Mouse (Mus musculus): ENCODE results near the gene Dab1. TPM values are rescaled to one million over a fixed set of nuclear protein-coding genes. Genes with fewer than 3 reads are reported as not detected.

Gene Dab1
- polyA plus RNA-seq, 1 experiment = not detected

DNA sequence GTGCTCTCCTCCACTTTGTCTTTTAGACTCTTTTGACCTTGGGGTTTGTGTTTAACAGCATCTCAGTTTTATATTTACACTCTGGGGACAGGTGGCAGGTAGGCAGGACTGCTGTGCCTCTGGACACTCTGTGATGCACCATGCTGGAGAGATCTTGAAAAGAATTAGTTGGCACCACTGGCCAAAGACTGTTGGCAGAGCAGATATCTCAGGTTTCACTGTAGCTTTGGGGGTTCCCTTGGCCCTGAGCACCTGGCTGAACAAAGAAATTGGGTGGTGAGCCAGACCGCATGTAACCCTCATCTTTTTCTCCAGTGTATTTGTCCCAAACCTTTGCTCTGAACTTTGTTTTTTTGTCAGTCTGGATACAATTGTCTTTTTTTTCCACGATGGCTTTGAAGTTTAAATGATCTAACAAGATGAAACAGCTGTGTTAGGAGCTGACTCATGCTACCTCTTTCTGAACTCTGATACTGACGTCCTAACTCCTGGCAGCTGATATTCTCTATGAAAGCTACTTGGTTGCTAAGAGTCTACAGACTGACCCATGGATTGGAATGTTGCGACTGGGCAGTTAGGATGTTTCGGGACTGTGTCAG is 960.9 kb downstream of the Dab1 start:
- TF ChIP-seq GATA1 (IDR thresholded peaks at IDR 0.05; ENCODE audit: low read length) = no peak

DNA sequence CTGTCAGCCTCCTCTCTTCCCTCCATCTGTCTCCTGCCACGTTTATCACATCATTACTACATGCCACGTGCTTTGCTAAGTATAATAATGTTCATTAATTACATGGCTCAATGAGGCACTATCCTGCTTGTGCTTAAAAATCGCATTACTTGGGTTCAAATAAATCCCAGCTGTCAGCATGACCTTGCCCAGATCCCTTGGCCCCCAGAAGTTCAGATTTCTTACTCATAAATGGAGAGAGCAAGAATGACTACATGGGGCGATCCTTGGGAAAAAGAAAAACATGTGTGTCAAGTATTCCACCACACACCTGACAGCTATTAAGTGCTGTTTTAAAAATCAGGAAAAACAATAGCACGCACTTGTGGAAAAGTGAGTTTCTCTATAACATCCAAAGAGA is 963.6 kb downstream of the Dab1 start:
- TF ChIP-seq GATA1 (IDR thresholded peaks at IDR 0.05; ENCODE audit: low read length) = no peak

DNA sequence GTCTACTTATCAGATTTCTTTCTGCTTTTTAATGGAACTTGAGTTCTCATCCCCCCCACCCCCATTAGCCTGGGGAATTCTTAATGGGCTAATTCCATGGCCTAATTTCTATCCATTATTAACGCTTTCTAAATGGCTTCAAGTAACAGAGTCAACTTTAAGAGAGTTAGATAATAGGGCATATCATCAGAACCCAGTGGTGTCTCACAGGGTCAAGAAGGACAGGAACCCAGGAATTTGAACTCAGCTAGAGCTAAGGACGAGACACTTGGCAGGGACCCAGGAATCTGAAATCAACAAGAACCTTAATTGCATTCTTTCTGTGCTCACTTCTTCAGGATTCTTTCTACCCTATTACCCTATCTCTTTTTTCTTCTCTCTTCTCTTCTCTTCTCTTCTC is 968.7 kb downstream of the Dab1 start:
- TF ChIP-seq GATA1 (IDR thresholded peaks at IDR 0.05; ENCODE audit: low read length) = no peak

DNA sequence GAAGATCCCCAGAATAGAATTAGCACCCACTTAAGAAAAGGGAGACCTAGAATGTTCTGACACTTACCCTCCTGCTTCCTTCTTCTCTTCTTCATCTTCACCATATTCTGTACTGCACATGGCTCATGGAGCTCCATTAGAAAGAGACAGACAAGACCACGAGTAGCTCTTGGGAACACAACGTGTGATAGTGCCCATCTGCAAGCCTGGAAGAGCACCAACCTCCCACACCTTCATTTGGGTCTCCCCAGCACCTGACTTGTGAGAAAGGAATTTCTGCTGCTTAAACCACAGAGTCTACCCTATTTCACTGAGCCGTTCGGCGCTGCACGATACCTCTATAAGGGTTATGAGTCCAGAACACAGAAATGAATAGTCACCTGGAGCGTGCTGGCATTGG is 977.8 kb downstream of the Dab1 start:
- TF ChIP-seq GATA1 (IDR thresholded peaks at IDR 0.05; ENCODE audit: low read length) = no peak

DNA sequence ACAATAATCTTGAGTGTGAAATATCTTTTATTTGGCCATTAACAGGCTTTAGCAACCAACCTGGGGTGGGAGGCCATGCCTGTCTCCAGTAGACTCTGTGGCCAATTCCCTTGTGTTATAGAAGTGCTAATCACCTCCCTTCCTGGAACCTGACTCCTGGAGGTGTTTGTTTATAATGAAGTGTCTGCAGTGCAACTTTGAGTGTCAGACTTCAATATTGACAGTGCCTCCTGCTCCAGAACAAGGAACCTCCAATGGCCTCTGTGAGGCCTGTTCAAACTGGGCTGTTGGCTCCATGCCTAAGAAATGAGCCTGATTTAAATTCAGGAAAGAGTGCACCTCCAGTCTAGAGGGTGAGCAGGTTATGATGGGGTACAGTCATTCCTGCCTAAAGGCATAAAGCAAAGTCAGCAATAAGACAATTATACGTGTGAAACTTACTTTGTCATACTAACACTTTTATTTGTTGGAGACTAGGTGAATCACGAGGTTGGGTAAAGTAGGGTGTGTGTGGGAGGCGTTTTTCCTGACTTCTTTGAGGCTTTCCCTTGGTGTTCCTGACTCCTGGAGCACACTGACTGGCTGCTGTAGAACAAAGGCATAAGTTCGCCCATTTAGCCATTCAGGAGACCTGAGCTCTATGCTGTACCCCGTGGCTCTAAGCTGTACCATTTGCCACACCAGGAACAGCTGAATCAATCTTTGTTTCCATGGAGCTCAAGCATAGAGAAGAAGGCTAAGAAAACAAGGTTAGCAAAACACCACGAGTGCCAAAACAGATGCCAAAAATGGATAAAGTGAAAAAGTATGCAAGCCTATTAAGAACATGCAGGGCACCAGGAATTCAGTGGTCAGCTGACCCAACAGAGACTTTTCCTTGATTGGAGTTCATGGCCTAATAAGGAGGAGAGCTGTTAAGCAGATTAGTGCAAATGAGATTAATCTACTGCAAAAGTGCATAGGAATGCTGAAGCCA is 978.6 kb downstream of the Dab1 start:
- no peak for TF ChIP-seq GATA1 (IDR thresholded peaks at IDR 0.05; ENCODE audit: low read length)

DNA sequence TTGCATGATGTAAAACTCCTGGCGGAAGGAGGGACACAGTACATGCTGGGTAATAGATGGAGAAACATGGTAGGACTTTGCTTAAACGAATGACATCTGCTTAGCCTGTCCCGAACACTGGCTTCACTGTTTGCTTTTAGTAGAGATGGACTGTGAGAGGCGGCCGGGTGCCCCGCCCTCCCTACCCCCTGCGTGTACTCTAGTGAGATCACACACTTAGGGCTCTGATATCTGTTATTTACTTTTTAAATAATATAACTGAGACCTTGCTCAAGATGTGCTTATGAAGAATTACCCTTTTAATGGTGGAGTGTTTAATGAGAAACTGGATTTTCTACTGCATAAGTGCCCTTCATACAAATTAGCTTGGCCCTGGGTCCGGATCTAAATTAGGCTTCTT is 983.6 kb downstream of the Dab1 start:
- no peak for TF ChIP-seq GATA1 (IDR thresholded peaks at IDR 0.05; ENCODE audit: low read length)

DNA sequence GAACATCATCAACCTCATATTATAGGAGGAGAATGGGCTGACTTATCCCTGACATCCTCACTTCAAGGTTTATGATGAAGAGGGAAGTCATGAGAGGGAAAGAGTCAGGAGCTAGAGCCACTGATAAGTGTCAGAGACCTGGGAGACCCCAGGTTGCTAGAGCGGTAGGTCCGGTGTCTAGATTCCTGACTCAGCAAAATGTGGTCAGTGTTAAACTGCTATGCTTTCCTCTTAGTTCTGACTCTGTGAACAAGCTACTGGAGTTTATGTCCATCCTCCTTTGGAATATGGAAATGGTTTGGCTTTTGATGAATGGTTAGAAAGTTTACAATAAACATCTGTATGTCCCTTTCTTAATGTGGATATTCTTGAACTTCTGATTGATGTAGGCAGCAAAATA is 985.1 kb downstream of the Dab1 start:
- TF ChIP-seq GATA1 (IDR thresholded peaks at IDR 0.05; ENCODE audit: low read length) = no peak

DNA sequence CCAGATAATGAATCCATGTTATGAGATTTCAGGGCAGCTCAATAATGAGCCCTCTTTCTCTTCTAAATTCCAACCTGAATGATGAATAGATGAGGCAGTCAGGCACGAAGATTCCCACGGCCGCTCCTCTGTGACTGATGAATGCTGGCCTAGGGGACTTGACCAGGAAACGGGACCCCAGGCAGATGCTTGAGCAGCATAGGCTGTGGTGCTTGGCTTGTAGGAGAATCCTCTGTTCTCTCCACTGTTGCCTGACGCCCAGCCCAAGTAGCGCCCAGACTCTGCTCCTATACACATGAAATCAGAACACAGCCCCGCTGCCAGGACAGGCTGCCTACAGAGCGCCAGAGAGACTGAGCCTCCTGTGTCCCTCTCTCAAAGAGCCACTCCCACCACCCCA is 987.7 kb downstream of the Dab1 start:
- no peak for TF ChIP-seq GATA1 (IDR thresholded peaks at IDR 0.05; ENCODE audit: low read length)

DNA sequence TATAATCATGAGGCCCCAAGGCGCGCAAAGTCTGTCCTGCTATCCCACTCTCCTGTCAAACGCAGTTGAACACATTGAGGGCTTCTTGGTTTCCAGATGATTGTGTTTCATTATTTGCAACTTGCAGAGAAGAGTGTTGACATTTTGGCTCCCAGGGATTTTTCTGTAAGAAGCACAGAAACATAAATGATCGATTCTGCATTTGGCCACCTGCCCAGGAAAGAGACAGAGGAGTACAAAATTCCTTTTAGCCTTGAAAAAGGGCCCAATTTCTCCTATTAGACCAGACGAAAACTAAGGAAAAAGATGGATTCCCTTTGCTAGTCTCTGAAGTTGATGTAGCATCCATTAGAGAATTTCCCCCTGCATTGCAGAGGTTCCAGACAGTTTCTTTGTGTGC is 988.5 kb downstream of the Dab1 start:
- no peak for TF ChIP-seq GATA1 (IDR thresholded peaks at IDR 0.05; ENCODE audit: low read length)

DNA sequence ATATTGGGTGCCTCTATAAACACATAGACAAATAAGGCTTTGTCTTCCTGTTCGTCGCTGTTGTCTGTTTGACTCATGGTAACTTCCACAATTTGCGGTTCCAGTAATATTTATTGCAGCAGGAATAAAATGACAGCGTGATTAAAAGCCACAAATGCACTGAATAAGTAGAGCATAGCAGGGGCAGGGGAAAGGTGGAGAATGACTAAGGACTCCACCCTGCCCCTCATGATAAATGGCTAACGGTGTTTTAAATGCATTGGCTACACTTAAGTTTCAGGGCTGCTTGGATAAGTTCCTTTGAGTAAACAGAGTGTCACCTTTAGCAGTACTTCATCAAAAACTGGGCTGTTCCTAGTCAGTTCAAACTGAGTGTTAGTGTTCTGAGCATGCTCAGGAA is 1000.3 kb downstream of the Dab1 start:
- TF ChIP-seq GATA1 (IDR thresholded peaks at IDR 0.05; ENCODE audit: low read length) = no peak

DNA sequence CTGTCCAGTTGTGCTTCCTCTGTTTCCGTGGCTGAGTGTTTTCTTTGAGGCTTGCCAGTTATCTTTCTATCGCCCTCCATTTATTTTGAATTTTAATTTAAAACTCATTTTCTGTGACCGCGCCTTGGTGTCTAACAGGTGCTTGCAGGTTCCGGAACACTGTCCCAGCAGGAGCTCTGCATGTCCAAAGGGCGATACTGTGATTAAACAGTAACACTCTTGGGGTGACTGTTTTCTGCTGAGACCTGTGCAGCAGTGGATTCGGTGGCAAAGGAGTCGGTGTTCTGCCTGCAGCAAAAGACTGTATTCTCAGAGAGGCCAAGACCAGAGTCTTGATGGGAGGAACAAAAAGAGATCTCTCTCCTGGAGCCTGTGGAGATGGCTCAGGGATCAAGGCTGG is 1006.2 kb downstream of the Dab1 start:
- no peak for TF ChIP-seq GATA1 (IDR thresholded peaks at IDR 0.05; ENCODE audit: low read length)

DNA sequence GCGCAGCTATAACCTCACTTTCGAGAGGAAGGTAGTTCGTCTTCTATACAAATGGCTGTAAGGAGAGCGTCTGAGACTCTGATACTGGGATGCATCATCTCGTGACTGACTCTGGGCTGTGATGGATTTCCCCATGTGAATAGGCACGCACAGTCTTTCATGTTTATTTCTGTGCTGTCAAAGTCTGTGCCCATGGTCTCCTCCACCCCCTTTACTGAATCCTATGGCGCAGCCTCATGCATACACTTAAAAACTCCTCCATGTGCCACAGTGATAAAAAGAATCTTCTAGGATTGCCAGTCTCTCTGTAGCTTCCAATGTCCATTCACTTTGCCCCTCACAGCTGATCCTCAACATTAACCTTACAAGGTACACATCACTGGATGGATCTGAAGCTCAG is 1009.5 kb downstream of the Dab1 start:
- no peak for TF ChIP-seq GATA1 (IDR thresholded peaks at IDR 0.05; ENCODE audit: low read length)

DNA sequence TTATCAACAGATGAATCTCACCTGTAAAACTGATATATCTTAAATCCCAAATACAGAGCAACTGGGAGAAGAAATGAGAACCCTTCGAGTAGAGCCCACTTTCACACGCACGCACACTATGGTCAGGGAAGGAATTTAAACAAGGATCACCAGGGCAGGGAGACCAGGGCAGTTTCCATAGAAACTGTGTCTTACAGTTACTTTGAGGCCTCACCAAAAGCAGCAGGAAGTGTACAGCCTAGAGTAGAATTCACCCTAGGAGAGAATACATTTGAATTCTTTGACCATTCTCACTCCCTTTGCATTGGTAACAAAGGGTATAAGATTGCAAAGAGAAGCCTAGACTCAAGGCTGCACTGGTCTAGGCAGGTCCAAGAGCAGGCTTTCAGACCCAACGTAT is 1017.9 kb downstream of the Dab1 start:
- no peak for TF ChIP-seq GATA1 (IDR thresholded peaks at IDR 0.05; ENCODE audit: low read length)

DNA sequence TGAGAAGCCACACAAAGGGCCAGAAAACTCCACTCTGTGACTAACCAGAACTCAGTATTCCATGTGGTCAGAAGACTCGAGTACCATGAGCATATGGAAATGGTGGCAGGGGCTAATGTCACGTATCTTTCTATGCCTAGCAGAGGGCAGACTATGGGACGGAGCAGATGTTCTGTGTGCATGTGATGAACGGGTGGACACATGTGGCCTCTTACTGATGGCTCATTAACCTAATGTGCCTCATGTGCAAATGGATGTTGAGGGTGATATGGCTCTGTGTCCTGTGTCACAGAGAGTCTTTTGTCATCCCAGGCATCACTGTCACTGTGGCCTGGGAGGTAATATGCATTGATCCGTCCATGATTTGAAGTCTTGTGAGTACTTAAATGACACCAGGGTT is 1021.5 kb downstream of the Dab1 start:
- no peak for TF ChIP-seq GATA1 (IDR thresholded peaks at IDR 0.05; ENCODE audit: low read length)

DNA sequence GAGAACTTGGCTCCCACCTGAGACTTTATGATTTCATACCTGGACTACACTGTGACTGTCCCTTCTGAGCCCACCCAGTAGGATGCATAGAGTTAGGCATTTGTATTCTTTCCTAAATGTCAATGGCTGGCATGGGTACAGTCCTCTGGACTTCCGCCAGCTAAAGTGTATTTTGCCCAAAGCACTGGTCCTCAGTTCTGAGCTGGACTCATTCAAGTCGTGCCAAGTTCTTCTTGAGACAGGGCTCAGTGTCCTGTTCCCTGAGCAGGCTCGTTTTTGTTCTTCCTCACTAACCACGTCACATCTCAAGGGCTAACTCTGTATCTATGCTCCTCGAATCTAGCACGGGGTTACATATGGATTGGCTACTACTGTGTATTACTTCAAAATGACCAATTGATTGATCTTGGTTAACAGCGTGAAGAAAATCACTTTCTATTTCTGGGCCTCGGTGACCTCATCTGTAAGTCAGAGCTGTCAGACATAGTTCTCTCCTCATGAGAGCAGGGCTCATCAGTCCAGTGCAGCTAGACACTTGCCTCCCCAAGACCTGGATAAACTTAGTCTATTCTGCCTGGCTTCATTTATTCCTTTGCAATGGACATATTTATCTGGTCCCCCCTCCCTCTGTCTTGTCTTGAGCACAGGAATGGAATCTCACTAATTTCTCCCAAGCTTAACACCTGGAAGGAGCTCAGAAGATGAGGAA is 1023.8 kb downstream of the Dab1 start:
- no peak for TF ChIP-seq GATA1 (IDR thresholded peaks at IDR 0.05; ENCODE audit: low read length)
